Mouse (Mus musculus) intestine, postnatal 0 days (tissue): ENCODE data around the gene Gap43. TPM values are rescaled to one million over a fixed set of nuclear protein-coding genes. Genes with fewer than 3 reads are reported as not detected.

ENCODE experiments used
- ATAC-seq: fragments of 200-750 bp; cut with Nextera tagmentation; 2 replicates; pipeline ENCODE4 v1.8.0; 2017; ENCODE audit warnings: mild to moderate bottlenecking, moderate TSS enrichment, moderate library complexity
- H3K27ac ChIP-seq: fragments of 300-500 bp; sonication (generic); 2 replicates; pipeline ENCODE4 v1.5.1; 2014; ENCODE audit warnings: mild to moderate bottlenecking, low read depth, low read length, moderate library complexity
- H3K27me3 ChIP-seq: fragments of 300-500 bp; sonication (generic); replicated peaks from 2 replicates; pipeline ENCODE4 v1.6.1; 2014; ENCODE audit warnings: low read length, mixed read lengths; ENCODE audit not compliant: control insufficient read depth, insufficient read depth
- H3K36me3 ChIP-seq: fragments of 300-500 bp; sonication (generic); 2 replicates; pipeline ENCODE4 v1.6.1; 2014; ENCODE audit warnings: mild to moderate bottlenecking, moderate library complexity; ENCODE audit not compliant: control insufficient read depth, insufficient read depth
- H3K4me1 ChIP-seq: fragments of 300-500 bp; sonication (generic); replicated peaks from 2 replicates; pipeline ENCODE4 v1.6.1; 2014; ENCODE audit warnings: antibody characterized with exemption, low read length, mixed read lengths; ENCODE audit not compliant: control insufficient read depth, insufficient read depth
- H3K4me2 ChIP-seq: fragments of 300-500 bp; sonication (generic); replicated peaks from 2 replicates; pipeline ENCODE4 v1.6.1; 2014; ENCODE audit warnings: low read depth, mild to moderate bottlenecking, moderate library complexity
- H3K4me3 ChIP-seq: fragments of 300-500 bp; sonication (generic); 2 replicates; pipeline ENCODE4 v1.5.1; 2014; ENCODE audit warnings: low read depth, low read length
- H3K9ac ChIP-seq: fragments of 300-500 bp; sonication (generic); 2 replicates; pipeline ENCODE4 v1.6.1; 2014; ENCODE audit warnings: mild to moderate bottlenecking, low read depth, low read length
- H3K9me3 ChIP-seq: fragments of 300-500 bp; sonication (generic); 2 replicates; pipeline ENCODE4 v1.6.1; 2016; ENCODE audit warnings: mixed run types; ENCODE audit not compliant: control insufficient read depth
- CTCF ChIP-seq: sonication (generic); IDR thresholded peaks from 2 replicates; pipeline ENCODE4 v1.5.1; 2016; ENCODE audit warnings: low read depth, mild to moderate bottlenecking, control low read depth, antibody characterized with exemption, moderate library complexity
- WGBS: fragments of 180-500 bp; shearing (Covaris S2); extraction: QIAGEN DNeasy Blood & Tissue Kit; methylation state at CpG from one replicate; pipeline ENCODE4 v1.1.7; 2014; 5-methylcytosine and 5-hydroxymethylcytosine counted together
- polyA plus RNA-seq: library from polyadenylated mRNA; unstranded; fragments of >200 nt; fragmentation: Nextera tagmentation; extraction: Ambion mirVana; gene quantifications from 2 replicates; pipeline ENCODE4 v1.2.1, GENCODE M21; 2015

Gene Gap43
- polyA plus RNA-seq, result 39.6 and 40.1 TPM in 2 replicates

- WGBS, result 2% methylated on average over 18 of the region's 18 CpGs
- no peak within 1 kb of the TSS for H3K27ac ChIP-seq
Measured at GRCm38 (mm10) chr16:42340021-42340768, at the start of gene Gap43. Gap43 (minus strand) TSS chr16:42340651.

GRCm38 (mm10) chr16:42381328-42381838 lies 40.9 kb upstream of the Gap43 start:
- Histone ChIP-seq H3K9me3 (no peaks in the 10 kb centered on the region), H3K27me3 (no peaks in the 10 kb centered on the region), H3K27ac (no peak overlapping the region), H3K4me2 (no peak overlapping the region), H3K4me1 (no peaks in the 10 kb centered on the region), H3K9ac (no peak overlapping the region), H3K4me3 (no peak overlapping the region), H3K36me3 (no peaks in the 10 kb centered on the region)
- no peak for ATAC-seq
- TF ChIP-seq CTCF, result no peak
- 61% methylated on average over 4 of the region's 4 CpGs for WGBS

More at GRCm38 (mm10) chr16:42340021-42340768, at the start of gene Gap43:
- no peak for TF ChIP-seq CTCF
- Histone ChIP-seq H3K4me2 (peak within 1 kb of the TSS; percentile 43), H3K4me3 (peak within 1 kb of the TSS; percentile 24), H3K36me3 (no peaks in the 10 kb centered on the region), H3K9ac (no peak within 1 kb of the TSS), H3K4me1 (peaks cover 2% of the 10 kb centered on the region; the same call in 1 of the 2 replicates), H3K27me3 (peaks cover 10% of the 10 kb centered on the region), H3K9me3 (no peaks in the 10 kb centered on the region)
- ATAC-seq, result no peak

GRCm38 (mm10) chr16:42380641-42381040 lies 40.2 kb upstream of the Gap43 start:
- TF ChIP-seq CTCF, result no peak
- ATAC-seq, result no peak
- H3K9me3 ChIP-seq, result no peaks in the 10 kb centered on the region
- no peak overlapping the region for H3K9ac ChIP-seq
- H3K27ac ChIP-seq, result no peak overlapping the region
- no peaks in the 10 kb centered on the region for H3K27me3 ChIP-seq
- no peak overlapping the region for H3K4me2 ChIP-seq
- no peaks in the 10 kb centered on the region for H3K4me1 ChIP-seq
- 60% methylated on average over 3 of the region's 3 CpGs for WGBS
- H3K4me3 ChIP-seq, result no peak overlapping the region
- H3K36me3 ChIP-seq, result no peaks in the 10 kb centered on the region

- ATAC-seq, result no peak
- 71% methylated on average over 6 of the region's 6 CpGs for WGBS
- H3K36me3 ChIP-seq, result no peaks in the 10 kb centered on the region
Measured at GRCm38 (mm10) chr16:42370148-42370547, 29.7 kb upstream of the Gap43 start.

GRCm38 (mm10) chr16:42369346-42369745 lies 28.9 kb upstream of the Gap43 start:
- whole genome bisulfite sequencing, result 80% methylated on average over 6 of the region's 6 CpGs
- Histone ChIP-seq H3K36me3 (no peaks in the 10 kb centered on the region), H3K4me3 (no peak overlapping the region), H3K9ac (no peak overlapping the region), H3K4me1 (no peaks in the 10 kb centered on the region), H3K9me3 (no peaks in the 10 kb centered on the region), H3K27ac (no peak overlapping the region), H3K4me2 (no peak overlapping the region), H3K27me3 (no peaks in the 10 kb centered on the region)
- no peak for ATAC-seq
- TF ChIP-seq CTCF, result no peak

More at GRCm38 (mm10) chr16:42370148-42370547, 29.7 kb upstream of the Gap43 start:
- TF ChIP-seq CTCF, result no peak
- no peak overlapping the region for H3K27ac ChIP-seq
- no peaks in the 10 kb centered on the region for H3K9me3 ChIP-seq
- H3K4me2 ChIP-seq, result no peak overlapping the region
- no peaks in the 10 kb centered on the region for H3K4me1 ChIP-seq
- H3K9ac ChIP-seq, result no peak overlapping the region
- no peaks in the 10 kb centered on the region for H3K27me3 ChIP-seq
- H3K4me3 ChIP-seq, result no peak overlapping the region

- H3K4me2 ChIP-seq, result no peak overlapping the region
- no peak overlapping the region for H3K9ac ChIP-seq
- no peaks in the 10 kb centered on the region for H3K4me1 ChIP-seq
- H3K4me3 ChIP-seq, result no peak overlapping the region
- no peaks in the 10 kb centered on the region for H3K36me3 ChIP-seq
- TF ChIP-seq CTCF, result no peak
- ATAC-seq, result no peak
- 76% methylated on average over 4 of the region's 4 CpGs for WGBS
- no peak overlapping the region for H3K27ac ChIP-seq
- no peaks in the 10 kb centered on the region for H3K27me3 ChIP-seq
- H3K9me3 ChIP-seq, result no peaks in the 10 kb centered on the region
Measured at GRCm38 (mm10) chr16:42360061-42360460, 19.6 kb upstream of the Gap43 start.
